Mouse (Mus musculus): ENCODE results near the gene Cd3eap.

GRCm38 (mm10) chr7:19350221-19350620 lies 9.1 kb downstream of the Cd3eap start:
- TF ChIP-seq POLR2A (IDR thresholded peaks at IDR 0.05; ENCODE audit: borderline replicate concordance, insufficient read depth, low read length) = no peak
- TF ChIP-seq CTCF (IDR thresholded peaks at IDR 0.05; ENCODE audit: borderline replicate concordance, insufficient read depth, low read depth, low read length) = no peak
